Mouse (Mus musculus): Measurements from ENCODE around the gene Elk3. TPM values are rescaled to one million over a fixed set of nuclear protein-coding genes. Genes with fewer than 3 reads are reported as not detected.
"Not testable (repeated sequence)": the region's sequence is repeated elsewhere in the genome, so short reads cannot be mapped to it uniquely, and the experiment has no call there.

The Elk3 gene
- polyA plus RNA-seq (2012; rRNA removed), result 76.0 and 99.4 TPM in 2 replicates

DNA sequence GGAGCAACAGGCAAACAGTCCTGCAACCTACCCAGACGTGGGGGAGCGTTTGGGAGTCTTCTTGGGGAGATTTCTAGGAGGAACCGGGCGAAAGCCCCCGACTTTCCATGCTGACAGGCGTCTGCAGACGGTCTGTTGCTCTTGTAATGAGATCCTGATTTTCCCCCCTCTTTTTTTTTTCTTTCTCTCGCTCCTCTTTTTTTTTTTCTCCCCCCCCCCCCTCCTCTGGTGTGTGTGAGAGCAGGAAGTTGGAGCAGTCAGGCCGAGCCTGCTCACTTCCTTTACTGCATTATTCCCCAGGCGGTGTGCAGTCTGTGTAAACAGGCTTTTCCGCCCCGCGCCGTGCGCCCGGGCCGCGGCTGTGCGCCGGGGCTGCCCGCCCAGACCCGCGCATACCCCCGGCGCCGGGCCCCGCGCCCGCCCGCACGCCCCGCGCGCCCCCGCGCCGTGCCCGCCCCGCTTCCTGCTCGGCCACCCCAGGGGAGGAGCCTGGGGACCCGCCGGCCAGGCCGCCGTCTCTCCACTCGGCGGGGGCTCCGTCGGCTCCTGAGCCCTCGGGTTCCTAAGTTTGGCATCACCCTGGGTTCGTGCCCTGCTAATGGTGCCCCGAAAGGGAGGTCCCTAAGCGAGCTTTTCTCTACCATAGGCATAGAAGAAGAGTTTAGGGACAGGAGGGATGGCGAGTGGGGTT is at the start of gene Elk3:
Gene Elk3, minus strand, starts transcription at position 415 of the 691 bp plus-strand sequence.
- WGBS, result under 1% methylated on average over 53 of the region's 53 CpGs
- Histone ChIP-seq H3K4me1 (ENCODE audit: control insufficient read depth, insufficient read depth, low read length) (peaks cover 4% of the 10 kb centered on the region), H3K4me3 (replicated peaks; ENCODE audit: extremely low read depth, low read depth, low read length) (peak within 1 kb of the TSS; percentile 71)
- TF ChIP-seq CTCF (IDR thresholded peaks at IDR 0.05; ENCODE audit: insufficient read depth, low read length), result no peak
- TF ChIP-seq POLR2A (IDR thresholded peaks at IDR 0.05; ENCODE audit: borderline replicate concordance, extremely low read depth, low read depth, low read length), result peak; percentile 42; the same call in 1 of the 2 replicates
- peak; percentile 56 for DNase-seq

DNA sequence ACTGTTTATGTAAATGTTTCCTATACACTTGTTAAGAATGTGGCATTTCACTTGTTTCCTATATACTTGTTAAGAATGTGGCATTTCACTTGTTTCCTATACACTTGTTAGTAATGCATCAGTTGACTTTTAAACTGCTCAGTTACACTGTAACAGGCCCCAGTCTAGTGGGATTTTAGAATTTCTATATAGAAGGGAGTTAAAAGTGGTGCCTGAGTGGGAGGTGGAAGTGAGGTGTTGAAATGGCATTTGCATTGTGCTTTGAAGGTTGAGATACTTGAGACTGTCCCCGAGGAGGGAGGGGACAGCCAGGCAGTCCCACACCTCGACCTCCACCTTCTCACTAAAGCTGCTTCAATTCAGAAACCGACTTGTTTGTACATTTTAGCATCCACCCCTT is 49.7 kb upstream of the Elk3 start:
- DNase-seq, result no peak
- H3K4me1 ChIP-seq (ENCODE audit: control insufficient read depth, insufficient read depth, low read length), result 0 out of 2 replicates have a peak, but pooled peaks cover 8% of the 10 kb centered on the region
- TF ChIP-seq POLR2A (IDR thresholded peaks at IDR 0.05; ENCODE audit: borderline replicate concordance, extremely low read depth, low read depth, low read length) (no peak), CTCF (IDR thresholded peaks at IDR 0.05; ENCODE audit: insufficient read depth, low read length) (no peak)
- no peak overlapping the region for H3K4me3 ChIP-seq (replicated peaks; ENCODE audit: extremely low read depth, low read depth, low read length)
- WGBS, result 32% methylated on average over 3 of the region's 3 CpGs

DNA sequence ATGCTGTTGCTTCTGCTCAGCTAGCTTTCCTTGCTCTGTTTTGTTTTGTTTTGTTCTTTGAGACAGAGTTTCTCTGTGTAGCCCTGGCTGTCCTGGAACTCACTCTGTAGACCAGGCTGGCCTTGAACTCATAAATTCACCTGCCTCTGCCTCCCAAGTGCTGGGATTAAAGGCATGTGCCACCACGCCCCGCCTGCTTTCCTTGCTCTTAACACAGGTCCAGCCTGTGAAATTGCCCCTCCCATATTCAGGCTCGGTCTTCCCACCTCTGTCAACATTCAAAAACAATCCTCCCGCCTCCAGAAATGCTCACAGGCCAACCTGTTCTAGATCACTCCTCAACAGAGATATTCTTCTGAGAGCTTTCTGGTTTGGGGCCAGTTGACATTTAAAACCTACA is 49.3 kb upstream of the Elk3 start:
- not testable (repeated sequence) for H3K4me1 ChIP-seq (ENCODE audit: control insufficient read depth, insufficient read depth, low read length); DNase-seq; H3K4me3 ChIP-seq (replicated peaks; ENCODE audit: extremely low read depth, low read depth, low read length)
- 66% methylated on average over 4 of the region's 4 CpGs for WGBS

DNA sequence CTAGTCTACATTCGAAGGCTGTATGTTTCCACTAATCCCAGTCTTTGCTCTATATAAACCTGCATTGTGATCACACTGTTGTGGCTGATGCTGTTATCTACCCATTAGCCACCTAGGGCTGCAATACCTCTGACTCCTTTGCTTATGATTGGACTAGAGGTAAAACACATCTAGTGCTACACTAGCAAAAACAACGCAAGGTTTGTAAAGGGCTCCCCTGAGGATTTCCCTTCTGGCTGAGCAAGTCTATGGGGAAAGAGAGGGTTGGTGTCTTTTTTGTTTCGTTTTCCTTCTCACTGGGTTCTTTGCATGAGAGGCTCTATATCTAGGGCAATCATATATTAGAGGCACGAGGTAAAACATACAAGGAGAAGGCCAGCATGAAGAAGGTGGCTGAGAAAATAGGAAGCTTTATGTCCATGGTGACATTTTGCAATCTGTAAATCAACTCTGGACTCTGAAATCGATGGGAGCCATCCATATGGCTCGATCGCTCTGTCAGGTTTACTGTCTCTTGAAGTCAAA is 48.5 kb upstream of the Elk3 start:
- WGBS, result 84% methylated on average over 7 of the region's 7 CpGs
- TF ChIP-seq CTCF (IDR thresholded peaks at IDR 0.05; ENCODE audit: insufficient read depth, low read length), result no peak
- TF ChIP-seq POLR2A (IDR thresholded peaks at IDR 0.05; ENCODE audit: borderline replicate concordance, extremely low read depth, low read depth, low read length), result no peak
- DNase-seq, result no peak
- Histone ChIP-seq H3K4me3 (replicated peaks; ENCODE audit: extremely low read depth, low read depth, low read length) (no peak overlapping the region), H3K4me1 (ENCODE audit: control insufficient read depth, insufficient read depth, low read length) (no peaks in the 10 kb centered on the region; the same call in 1 of the 2 replicates)

DNA sequence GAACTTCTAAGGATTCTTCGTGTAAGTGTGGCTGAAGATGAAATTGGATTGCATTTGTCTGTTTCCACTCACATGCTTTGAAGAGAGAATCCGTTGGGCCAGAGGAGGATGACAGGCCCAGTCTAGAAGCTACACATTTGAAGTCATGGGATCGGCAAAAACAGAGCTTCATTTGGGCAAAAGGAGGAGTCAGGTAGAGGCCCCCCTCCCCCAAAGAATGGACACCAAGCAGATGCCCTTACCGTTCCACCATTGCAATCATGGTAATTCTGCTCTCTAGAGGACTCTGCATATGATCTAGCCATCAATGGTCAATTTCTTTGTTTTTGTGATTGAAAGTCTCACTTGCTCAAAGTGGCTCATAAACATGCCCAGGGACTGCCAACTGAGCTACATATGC is 47.9 kb upstream of the Elk3 start:
- Histone ChIP-seq H3K4me3 (replicated peaks; ENCODE audit: extremely low read depth, low read depth, low read length) (no peak overlapping the region), H3K4me1 (ENCODE audit: control insufficient read depth, insufficient read depth, low read length) (no peaks in the 10 kb centered on the region; the same call in 1 of the 2 replicates)
- no peak for TF ChIP-seq POLR2A (IDR thresholded peaks at IDR 0.05; ENCODE audit: borderline replicate concordance, extremely low read depth, low read depth, low read length)
- no peak for TF ChIP-seq CTCF (IDR thresholded peaks at IDR 0.05; ENCODE audit: insufficient read depth, low read length)
- no peak for DNase-seq
- 84% methylated on average over 4 of the region's 4 CpGs for WGBS

DNA sequence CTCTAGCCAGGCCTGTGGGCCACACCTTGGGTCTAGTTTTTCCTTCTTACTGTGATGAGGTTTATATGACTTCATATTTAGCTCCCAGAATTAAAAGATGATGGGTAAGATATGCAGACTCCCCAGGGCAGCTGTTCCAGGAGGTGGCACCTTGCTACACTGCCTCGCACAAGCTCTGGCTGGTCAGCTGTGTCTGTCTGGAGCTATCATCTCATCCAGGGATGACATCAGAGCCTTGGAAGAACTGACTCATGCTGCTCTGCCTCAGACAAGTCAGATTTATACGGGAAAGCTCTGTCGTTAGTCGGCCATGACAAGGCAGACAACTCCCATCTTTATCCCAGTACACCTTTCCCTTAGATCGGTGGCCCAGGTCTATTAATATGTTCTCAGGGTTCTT is 46.2 kb upstream of the Elk3 start:
- no peak overlapping the region for H3K4me3 ChIP-seq (replicated peaks; ENCODE audit: extremely low read depth, low read depth, low read length)
- TF ChIP-seq POLR2A (IDR thresholded peaks at IDR 0.05; ENCODE audit: borderline replicate concordance, extremely low read depth, low read depth, low read length), result no peak
- no peak for TF ChIP-seq CTCF (IDR thresholded peaks at IDR 0.05; ENCODE audit: insufficient read depth, low read length)
- no peak for DNase-seq
- H3K4me1 ChIP-seq (ENCODE audit: control insufficient read depth, insufficient read depth, low read length), result no peaks in the 10 kb centered on the region; the same call in 1 of the 2 replicates
- 85% methylated on average over 5 of the region's 5 CpGs for WGBS

DNA sequence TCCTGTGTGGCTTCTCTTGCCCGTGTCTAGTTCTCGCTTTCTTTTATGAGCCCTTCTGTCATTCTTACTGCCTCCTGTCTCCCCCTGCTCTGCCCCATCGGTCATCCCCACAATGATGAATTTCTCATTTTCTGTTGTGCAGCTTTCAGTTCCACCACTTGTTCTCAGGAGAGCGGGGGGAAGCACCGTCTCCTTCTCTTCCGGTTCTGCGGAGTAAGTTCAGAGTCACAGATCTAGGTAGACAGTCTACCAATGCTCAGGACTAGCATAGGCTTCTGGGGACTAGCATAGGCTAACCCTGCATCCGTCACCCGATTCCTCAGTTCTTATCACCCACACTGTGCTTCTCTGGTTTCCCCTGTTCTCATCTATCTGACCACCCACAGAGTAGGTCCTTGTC is 45.2 kb upstream of the Elk3 start:
- Histone ChIP-seq H3K4me1 (ENCODE audit: control insufficient read depth, insufficient read depth, low read length) (no peaks in the 10 kb centered on the region; the same call in 1 of the 2 replicates), H3K4me3 (replicated peaks; ENCODE audit: extremely low read depth, low read depth, low read length) (no peak overlapping the region)
- DNase-seq, result no peak
- 69% methylated on average over 9 of the region's 9 CpGs for WGBS
- no peak for TF ChIP-seq CTCF (IDR thresholded peaks at IDR 0.05; ENCODE audit: insufficient read depth, low read length)
- TF ChIP-seq POLR2A (IDR thresholded peaks at IDR 0.05; ENCODE audit: borderline replicate concordance, extremely low read depth, low read depth, low read length), result no peak

DNA sequence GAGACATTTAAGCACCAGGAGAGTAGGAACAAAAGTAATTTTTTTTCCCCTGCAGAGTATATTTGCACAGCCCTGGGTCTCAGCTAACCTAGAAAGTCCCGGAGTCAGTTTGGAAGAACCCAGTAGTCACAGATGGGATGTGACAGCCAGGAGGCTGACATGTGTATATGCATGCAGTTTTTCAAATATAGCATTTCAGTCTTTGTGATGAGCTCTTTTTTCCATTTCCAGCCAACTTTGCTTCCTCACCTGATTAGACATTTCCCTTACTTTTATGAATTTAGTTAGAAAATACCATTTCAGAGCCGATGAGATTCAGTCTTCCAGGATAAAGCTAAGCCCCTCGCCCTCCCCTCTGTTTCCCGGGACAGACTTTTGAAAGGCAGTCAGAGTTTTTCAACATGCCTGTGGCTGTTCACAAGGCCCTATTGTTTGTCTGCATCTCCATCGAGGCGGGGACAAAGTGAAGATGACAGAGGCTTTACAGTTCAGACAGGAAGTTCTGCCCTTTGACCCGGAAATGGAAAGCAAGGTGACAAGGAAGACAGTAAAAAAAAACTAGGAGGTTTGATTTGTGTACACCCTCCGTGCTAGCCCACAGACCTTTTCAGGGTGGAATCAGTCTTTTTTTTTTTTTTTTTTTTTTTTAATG is 44.5 kb upstream of the Elk3 start:
- TF ChIP-seq POLR2A (IDR thresholded peaks at IDR 0.05; ENCODE audit: borderline replicate concordance, extremely low read depth, low read depth, low read length) (no peak), CTCF (IDR thresholded peaks at IDR 0.05; ENCODE audit: insufficient read depth, low read length) (no peak)
- WGBS, result 38% methylated on average over 8 of the region's 8 CpGs
- DNase-seq, result no peak

DNA sequence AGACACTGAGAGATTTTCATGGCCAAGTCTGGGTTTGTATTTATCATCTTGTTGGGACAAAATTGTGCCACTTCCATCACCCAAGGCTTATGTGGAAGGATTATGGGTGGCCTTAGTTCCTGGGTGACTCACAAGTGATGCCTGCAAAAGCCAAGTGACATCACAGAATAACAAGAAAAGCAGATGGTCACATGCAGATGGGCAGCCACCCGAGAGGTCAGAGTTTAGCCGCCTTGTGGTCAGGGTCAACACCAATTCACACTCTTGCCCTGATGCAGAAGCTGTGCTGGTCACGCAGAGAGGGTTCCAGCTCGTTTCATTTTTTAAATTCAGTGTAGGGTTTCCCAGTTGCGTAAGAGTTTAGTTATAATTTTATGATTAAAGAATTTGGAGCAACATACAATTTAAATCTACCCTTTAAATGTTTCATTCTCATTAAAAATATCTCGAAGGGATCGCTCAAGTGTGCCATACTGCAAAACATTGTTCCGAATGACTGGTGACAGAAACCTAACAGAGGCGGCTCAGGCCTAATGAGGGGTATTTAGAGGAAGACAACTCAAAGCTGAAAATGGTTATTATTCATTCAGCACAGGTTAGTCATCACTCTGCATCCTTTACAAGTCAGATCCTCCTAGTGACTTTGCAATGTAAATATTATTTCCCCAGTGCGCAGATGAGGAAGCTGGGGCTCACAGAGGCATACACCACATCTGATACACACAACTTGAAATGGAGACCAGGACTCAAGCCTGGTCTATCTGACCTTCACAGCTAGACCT is 42.8 kb upstream of the Elk3 start:
- TF ChIP-seq POLR2A (IDR thresholded peaks at IDR 0.05; ENCODE audit: borderline replicate concordance, extremely low read depth, low read depth, low read length) (no peak), CTCF (IDR thresholded peaks at IDR 0.05; ENCODE audit: insufficient read depth, low read length) (no peak)
- Histone ChIP-seq H3K4me1 (ENCODE audit: control insufficient read depth, insufficient read depth, low read length) (no peaks in the 10 kb centered on the region; the same call in 1 of the 2 replicates), H3K4me3 (replicated peaks; ENCODE audit: extremely low read depth, low read depth, low read length) (no peak overlapping the region)
- no peak for DNase-seq
- WGBS, result 83% methylated on average over 10 of the region's 10 CpGs

More for the DNA sequence above, 44.5 kb upstream of the Elk3 start:
- no peaks in the 10 kb centered on the region; the same call in 1 of the 2 replicates for H3K4me1 ChIP-seq (ENCODE audit: control insufficient read depth, insufficient read depth, low read length)
- no peak overlapping the region for H3K4me3 ChIP-seq (replicated peaks; ENCODE audit: extremely low read depth, low read depth, low read length)
